Mouse (Mus musculus) ovary, adult 18-20 months (tissue): ENCODE data around the gene Grm3.

ENCODE experiments used
- DNase-seq: peaks from one replicate; pipeline ENCODE4 v3.0.0; 2022; ENCODE audit warnings: low spot score, mixed read lengths

Gene Grm3

GRCm38 (mm10) chr5:9724956-9725600 is at the start of gene Grm3:
TSS of gene Grm3 (minus strand) at chr5:9725170.
- DNase-seq = no peak

- DNase-seq = no peak
These were observed 30.8 kb upstream of the Grm3 start for GRCm38 (mm10) chr5:9755751-9756150.

GRCm38 (mm10) chr5:9748184-9748583 is 23.2 kb upstream of the Grm3 start:
- no peak for DNase-seq

- DNase-seq = no peak
These were observed 19.1 kb upstream of the Grm3 start for GRCm38 (mm10) chr5:9744120-9744519.

- DNase-seq = peak; percentile 27
These were observed 765 bp upstream of the Grm3 start for GRCm38 (mm10) chr5:9725601-9726268.

- DNase-seq = no peak
These were observed 549 bp downstream of the Grm3 start for GRCm38 (mm10) chr5:9724287-9724955.

GRCm38 (mm10) chr5:9721136-9721535 is 3.8 kb downstream of the Grm3 start:
- DNase-seq = no peak

GRCm38 (mm10) chr5:9716295-9716694 is 8.7 kb downstream of the Grm3 start:
- no peak for DNase-seq

GRCm38 (mm10) chr5:9707096-9707495 is 17.9 kb downstream of the Grm3 start:
- DNase-seq = no peak

- DNase-seq = no peak
These were observed 21.5 kb downstream of the Grm3 start for GRCm38 (mm10) chr5:9703385-9704009.

- DNase-seq = no peak
These were observed 22.1 kb downstream of the Grm3 start for GRCm38 (mm10) chr5:9702656-9703384.

- no peak for DNase-seq
These were observed 32.6 kb downstream of the Grm3 start for GRCm38 (mm10) chr5:9692333-9692732.

- DNase-seq = no peak
These were observed 34.2 kb downstream of the Grm3 start for GRCm38 (mm10) chr5:9690599-9691242.

- no peak for DNase-seq
These were observed 34.8 kb downstream of the Grm3 start for GRCm38 (mm10) chr5:9690192-9690591.

GRCm38 (mm10) chr5:9683204-9683603 is 41.8 kb downstream of the Grm3 start:
- no peak for DNase-seq

GRCm38 (mm10) chr5:9669002-9669401 is 56.0 kb downstream of the Grm3 start:
- DNase-seq = no peak

GRCm38 (mm10) chr5:9663416-9663815 is 61.6 kb downstream of the Grm3 start:
- no peak for DNase-seq

GRCm38 (mm10) chr5:9661870-9662589 is 62.9 kb downstream of the Grm3 start:
- DNase-seq = no peak

- no peak for DNase-seq
These were observed 86.4 kb downstream of the Grm3 start for GRCm38 (mm10) chr5:9638612-9639011.

GRCm38 (mm10) chr5:9627220-9627619 is 97.8 kb downstream of the Grm3 start:
- peak; percentile 37 for DNase-seq

GRCm38 (mm10) chr5:9624396-9624795 is 100.6 kb downstream of the Grm3 start:
- no peak for DNase-seq
